7 mouse cellular contexts compared by ENCODE assay signal in the genomic region with DNA sequence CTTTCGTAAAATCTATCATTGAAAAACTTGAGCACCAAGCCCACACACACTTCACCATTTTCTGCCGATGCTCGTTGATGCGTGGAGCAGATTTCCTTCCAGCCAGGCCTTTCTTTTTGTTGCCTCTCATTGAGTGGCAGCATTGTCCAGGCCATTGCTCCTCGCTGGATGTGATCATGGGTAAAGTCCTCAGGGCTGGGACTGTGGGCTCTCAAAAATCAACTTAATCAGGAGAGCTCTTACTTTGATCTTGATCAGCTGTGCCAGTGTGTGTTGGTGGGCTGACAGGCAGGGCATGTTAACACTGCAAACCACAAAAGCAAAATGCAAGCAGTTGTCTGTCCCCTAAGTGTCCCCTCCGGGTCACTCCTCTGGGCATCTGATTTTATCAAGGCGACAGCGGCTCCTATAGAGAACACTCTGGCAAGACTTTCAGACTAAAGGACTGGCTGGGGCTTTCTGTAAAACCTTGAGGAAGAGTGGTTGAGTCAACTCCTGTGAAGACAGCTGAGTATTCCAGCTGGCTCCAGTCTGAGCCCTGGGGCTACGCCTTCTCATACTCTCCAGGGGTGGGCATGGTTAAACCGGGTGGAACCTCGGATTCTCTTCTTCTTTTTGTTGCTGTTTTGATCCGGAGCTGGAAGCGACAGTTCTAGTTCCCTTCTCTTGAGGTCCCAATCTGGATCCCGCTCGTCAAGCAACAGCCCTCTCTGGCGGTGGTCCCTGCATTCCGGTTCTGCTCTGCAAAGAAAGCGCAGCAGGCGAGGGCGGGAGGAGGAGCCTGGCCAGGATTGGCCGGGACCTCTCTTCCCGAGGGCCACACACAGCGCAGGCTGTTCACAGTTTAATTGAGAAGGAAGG. TPM values are rescaled to one million over a fixed set of nuclear protein-coding genes. Genes with fewer than 3 reads are reported as not detected.
DNase-seq lines count a peak whose midpoint lies in the region; ATAC-seq lines count a peak whose summit lies in the region.

No protein-coding gene starts in this region.

- no peaks in the 10 kb centered on the region for H3K9me3 ChIP-seq in embryonic facial prominence, embryonic 12.5 days
- H3K9me3 ChIP-seq in heart, embryonic 10.5 days = no peaks in the 10 kb centered on the region
- no peaks in the 10 kb centered on the region for H3K9me3 ChIP-seq in liver, embryonic 13.5 days (replicated peaks)

- ATAC-seq in embryonic facial prominence, embryonic 12.5 days (ENCODE audit: insufficient number of reproducible peaks, insufficient read depth, low FRiP score, low TSS enrichment) = peak; percentile 84
- ATAC-seq in liver, embryonic 13.5 days (ENCODE audit: low read depth) = peak; percentile 54; the same call in 1 of the 2 replicates

- DNase-seq in cerebellum, adult 11 months = peak; percentile 4
- peak; percentile 80 for DNase-seq in heart, embryonic 10.5 days (ENCODE audit: low spot score)
- peak; percentile 13 to 33 for DNase-seq in kidney, adult 8-10 months
- DNase-seq in liver, embryonic 13.5 days = no peak
- peak; percentile 76 for DNase-seq in neural tube, embryonic 10.5 days (ENCODE audit: extremely low spot score, low spot score)
- peak; percentile 32 for DNase-seq in urinary bladder, postnatal 25 days (ENCODE audit: low spot score)

- no peaks in the 10 kb centered on the region for H3K27me3 ChIP-seq in embryonic facial prominence, embryonic 12.5 days
- H3K27me3 ChIP-seq in heart, embryonic 10.5 days (ENCODE audit: insufficient read depth, poor library complexity, severe bottlenecking) = no peaks in the 10 kb centered on the region
- H3K27me3 ChIP-seq in liver, embryonic 13.5 days = no peaks in the 10 kb centered on the region

- H3K27ac ChIP-seq in embryonic facial prominence, embryonic 12.5 days = 0 out of 2 replicates have a peak overlapping the region, but pooled peaks have one; percentile 2
- 0 out of 2 replicates have a peak overlapping the region, but pooled peaks have one; percentile 60 for H3K27ac ChIP-seq in heart, embryonic 10.5 days
- no peak overlapping the region for H3K27ac ChIP-seq in liver, embryonic 13.5 days

- peak overlapping the region; percentile 53 for H3K4me2 ChIP-seq in embryonic facial prominence, embryonic 12.5 days (replicated peaks)
- peak overlapping the region; percentile 43 for H3K4me2 ChIP-seq in liver, embryonic 13.5 days

- peak overlapping the region; percentile 27 for H3K4me3 ChIP-seq in embryonic facial prominence, embryonic 12.5 days
- H3K4me3 ChIP-seq in heart, embryonic 10.5 days = peak overlapping the region; percentile 49
- H3K4me3 ChIP-seq in liver, embryonic 13.5 days (replicated peaks) = peak overlapping the region; percentile 26

- WGBS in embryonic facial prominence, embryonic 12.5 days = 14% methylated on average over 23 of the region's 23 CpGs
- WGBS in heart, embryonic 10.5 days = 17% methylated on average over 23 of the region's 23 CpGs
- 21% methylated on average over 23 of the region's 23 CpGs for WGBS in liver, embryonic 13.5 days (ENCODE audit: insufficient replicate concordance)

- H3K9ac ChIP-seq in embryonic facial prominence, embryonic 12.5 days = 0 out of 2 replicates have a peak overlapping the region, but pooled peaks have one; percentile 24
- H3K9ac ChIP-seq in liver, embryonic 13.5 days = no peak overlapping the region

- no peaks in the 10 kb centered on the region for H3K36me3 ChIP-seq in embryonic facial prominence, embryonic 12.5 days
- H3K36me3 ChIP-seq in heart, embryonic 10.5 days = no peaks in the 10 kb centered on the region
- H3K36me3 ChIP-seq in liver, embryonic 13.5 days = no peaks in the 10 kb centered on the region

- H3K4me1 ChIP-seq in embryonic facial prominence, embryonic 12.5 days = peaks cover 6% of the 10 kb centered on the region
- peaks cover 9% of the 10 kb centered on the region for H3K4me1 ChIP-seq in heart, embryonic 10.5 days
- H3K4me1 ChIP-seq in liver, embryonic 13.5 days (replicated peaks) = no peaks in the 10 kb centered on the region; the same call in 1 of the 2 replicates

RNA-seq across cellular contexts. Expression of a gene that starts 8.8 kb away (rescaled TPM):
- polyA plus RNA-seq in embryonic facial prominence, embryonic 12.5 days (2016; fragmentation: Nextera tagmentation; extraction: Ambion mirVana) = not detected in 2 replicates
- polyA plus RNA-seq in heart, embryonic 10.5 days (2016; fragmentation: Nextera tagmentation; extraction: Ambion mirVana) = 0.20 TPM in 1 of 2 replicates, not detected in the other
- polyA plus RNA-seq in liver, embryonic 13.5 days (2015; fragmentation: Nextera tagmentation; extraction: Ambion mirVana) = not detected in 2 replicates

RNA-seq across cellular contexts. Expression of a gene that starts 32.0 kb away (rescaled TPM):
- 0.10 TPM in 1 of 2 replicates, not detected in the other for polyA plus RNA-seq in embryonic facial prominence, embryonic 12.5 days (2016; fragmentation: Nextera tagmentation; extraction: Ambion mirVana)
- polyA plus RNA-seq in heart, embryonic 10.5 days (2016; fragmentation: Nextera tagmentation; extraction: Ambion mirVana) = not detected in 2 replicates
- not detected in 2 replicates for polyA plus RNA-seq in liver, embryonic 13.5 days (2015; fragmentation: Nextera tagmentation; extraction: Ambion mirVana)

RNA-seq across cellular contexts. Expression of a gene that starts 33.3 kb away (rescaled TPM):
- polyA plus RNA-seq in embryonic facial prominence, embryonic 12.5 days (2016; fragmentation: Nextera tagmentation; extraction: Ambion mirVana) = 7.3 and 8.5 TPM in 2 replicates
- polyA plus RNA-seq in heart, embryonic 10.5 days (2016; fragmentation: Nextera tagmentation; extraction: Ambion mirVana) = 12.0 and 12.5 TPM in 2 replicates
- 7.4 and 7.6 TPM in 2 replicates for polyA plus RNA-seq in liver, embryonic 13.5 days (2015; fragmentation: Nextera tagmentation; extraction: Ambion mirVana)
